Mouse (Mus musculus): ENCODE data around the gene Hprt. TPM values are rescaled to one million over a fixed set of nuclear protein-coding genes. Genes with fewer than 3 reads are reported as not detected.

Hprt gene
- polyA plus RNA-seq, 1 experiment from 2014 or later: 111 TPM

GRCm38 (mm10) chrX:53046911-53047310 is 59.0 kb downstream of the Hprt start:
- 60% methylated on average over 2 of the region's 2 CpGs for WGBS
- Histone ChIP-seq H3K9me3 (no peaks in the 10 kb centered on the region), H3K27me3 (no peaks in the 10 kb centered on the region), H3K4me1 (replicated peaks) (no peaks in the 10 kb centered on the region), H3K9ac (no peak overlapping the region), H3K36me3 (no peaks in the 10 kb centered on the region), H3K27ac (replicated peaks) (no peak overlapping the region), H3K4me2 (no peak overlapping the region), H3K4me3 (no peak overlapping the region)
- no peak for ATAC-seq (ENCODE audit: low read depth)

GRCm38 (mm10) chrX:53049196-53049595 is 61.3 kb downstream of the Hprt start:
- H3K9me3 ChIP-seq: no peaks in the 10 kb centered on the region
- no peak overlapping the region for H3K4me3 ChIP-seq
- no peak for ATAC-seq (ENCODE audit: low read depth)
- WGBS: 41% methylated on average over 4 of the region's 4 CpGs
- H3K4me2 ChIP-seq: no peak overlapping the region
- no peak overlapping the region for H3K9ac ChIP-seq
- H3K27ac ChIP-seq (replicated peaks): no peak overlapping the region
- H3K4me1 ChIP-seq (replicated peaks): 0 out of 2 replicates have a peak, but pooled peaks cover 8% of the 10 kb centered on the region
- H3K36me3 ChIP-seq: no peaks in the 10 kb centered on the region
- H3K27me3 ChIP-seq: peaks cover 10% of the 10 kb centered on the region

GRCm38 (mm10) chrX:53050353-53050752 is 62.4 kb downstream of the Hprt start:
- no peaks in the 10 kb centered on the region for H3K36me3 ChIP-seq
- H3K27ac ChIP-seq (replicated peaks): no peak overlapping the region
- 0 out of 2 replicates have a peak, but pooled peaks cover 8% of the 10 kb centered on the region for H3K4me1 ChIP-seq (replicated peaks)
- ATAC-seq (ENCODE audit: low read depth): no peak
- no peaks in the 10 kb centered on the region for H3K9me3 ChIP-seq
- peak overlapping the region; percentile 41 for H3K4me2 ChIP-seq
- H3K9ac ChIP-seq: no peak overlapping the region
- H3K27me3 ChIP-seq: peaks cover 16% of the 10 kb centered on the region
- H3K4me3 ChIP-seq: peak overlapping the region; percentile 8; the same call in 1 of the 2 replicates
- 14% methylated on average over 7 of the region's 9 CpGs for WGBS

- 15% methylated on average over 13 of the region's 13 CpGs for WGBS
- Histone ChIP-seq H3K4me2 (peak overlapping the region; percentile 20; the same call in 1 of the 2 replicates), H3K4me1 (replicated peaks) (0 out of 2 replicates have a peak, but pooled peaks cover 12% of the 10 kb centered on the region), H3K9ac (no peak overlapping the region), H3K27me3 (peaks cover 28% of the 10 kb centered on the region), H3K9me3 (no peaks in the 10 kb centered on the region), H3K4me3 (no peak overlapping the region), H3K36me3 (no peaks in the 10 kb centered on the region), H3K27ac (replicated peaks) (no peak overlapping the region)
- ATAC-seq (ENCODE audit: low read depth): no peak
Observed at GRCm38 (mm10) chrX:53052652-53053500, 64.9 kb downstream of the Hprt start.

DNA sequence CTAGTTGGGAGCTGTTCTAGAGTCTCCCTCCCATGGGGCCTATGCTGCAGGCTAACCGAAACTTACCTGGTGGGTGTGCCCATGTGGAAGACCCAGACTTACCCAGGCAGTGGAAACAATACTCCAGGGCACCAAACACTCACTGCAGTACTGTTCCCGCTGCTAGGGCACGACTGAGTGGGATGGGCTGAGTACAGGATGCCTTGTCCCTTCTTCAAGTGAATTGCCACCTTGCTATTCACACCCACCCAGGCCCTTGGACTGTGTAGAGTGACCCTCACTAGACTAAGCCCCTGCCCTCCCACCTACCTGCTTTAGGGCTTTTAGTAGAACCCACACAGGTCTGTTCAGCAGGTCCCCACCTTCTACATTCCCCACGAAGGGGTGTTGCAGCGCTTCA is 65.9 kb downstream of the Hprt start:
- H3K36me3 ChIP-seq: no peaks in the 10 kb centered on the region
- H3K27me3 ChIP-seq: peaks cover 35% of the 10 kb centered on the region
- no peak overlapping the region for H3K27ac ChIP-seq (replicated peaks)
- no peak for ATAC-seq (ENCODE audit: low read depth)
- no peak overlapping the region for H3K9ac ChIP-seq
- 67% methylated on average over 5 of the region's 5 CpGs for WGBS
- no peaks in the 10 kb centered on the region for H3K9me3 ChIP-seq
- peaks cover 12% of the 10 kb centered on the region; the same call in 1 of the 2 replicates for H3K4me1 ChIP-seq (replicated peaks)
- no peak overlapping the region for H3K4me2 ChIP-seq
- H3K4me3 ChIP-seq: no peak overlapping the region

GRCm38 (mm10) chrX:53055771-53056170 is 67.8 kb downstream of the Hprt start:
- Histone ChIP-seq H3K27ac (replicated peaks) (no peak overlapping the region), H3K36me3 (no peaks in the 10 kb centered on the region), H3K9me3 (no peaks in the 10 kb centered on the region), H3K4me1 (replicated peaks) (peaks cover 12% of the 10 kb centered on the region; the same call in 1 of the 2 replicates), H3K27me3 (peaks cover 50% of the 10 kb centered on the region), H3K4me2 (peak overlapping the region; percentile 67), H3K9ac (no peak overlapping the region; the same call in 1 of the 2 replicates), H3K4me3 (peak overlapping the region; percentile 45)
- no peak for ATAC-seq (ENCODE audit: low read depth)
- 14% methylated on average over 9 of the region's 9 CpGs for WGBS

GRCm38 (mm10) chrX:53056627-53057026 is 68.7 kb downstream of the Hprt start:
- H3K4me1 ChIP-seq (replicated peaks): peaks cover 12% of the 10 kb centered on the region; the same call in 1 of the 2 replicates
- peaks cover 58% of the 10 kb centered on the region for H3K27me3 ChIP-seq
- peak overlapping the region; percentile 71 for H3K27ac ChIP-seq (replicated peaks)
- peak overlapping the region; percentile 67 for H3K4me2 ChIP-seq
- peak overlapping the region; percentile 45 for H3K4me3 ChIP-seq
- H3K9me3 ChIP-seq: no peaks in the 10 kb centered on the region
- H3K36me3 ChIP-seq: no peaks in the 10 kb centered on the region
- H3K9ac ChIP-seq: peak overlapping the region; percentile 71
- WGBS: 12% methylated on average over 25 of the region's 33 CpGs
- peak; percentile 45 for ATAC-seq (ENCODE audit: low read depth)

DNA sequence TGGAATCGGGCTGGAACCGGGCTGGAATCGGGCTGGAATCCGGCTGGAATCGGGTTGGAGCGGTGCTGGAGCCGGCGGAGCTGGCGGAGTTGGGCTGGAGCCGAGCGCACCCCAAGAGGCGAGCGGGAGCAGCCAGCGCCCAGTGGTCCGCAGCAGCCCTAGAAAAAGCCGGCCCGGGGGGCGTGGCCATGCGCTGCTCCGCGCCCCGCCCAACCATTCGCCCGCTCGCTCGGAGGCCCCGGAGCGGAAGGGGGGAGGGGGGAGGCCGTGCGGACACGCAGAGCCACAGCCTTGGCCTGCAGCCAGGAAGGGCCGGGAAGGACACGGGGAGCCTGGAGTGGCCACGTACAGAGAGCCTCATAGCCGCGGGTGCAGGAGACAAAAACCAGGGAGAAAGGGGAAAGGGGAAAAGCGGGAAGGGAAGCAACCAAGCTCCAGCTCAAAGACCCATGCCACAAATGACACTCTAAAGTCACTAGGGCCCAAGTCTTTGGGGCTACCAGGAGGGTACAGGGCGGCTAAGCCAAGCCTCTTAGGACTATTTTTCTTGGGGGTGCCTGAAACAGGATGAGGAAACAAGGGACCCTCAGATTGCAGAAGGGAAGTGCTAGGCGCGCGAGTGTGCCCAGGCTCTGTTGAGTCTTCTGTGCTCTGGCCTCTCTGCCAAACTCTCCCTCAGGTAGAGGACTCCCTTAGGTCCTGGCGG is 69.3 kb downstream of the Hprt start:
- Histone ChIP-seq H3K4me2 (peak overlapping the region; percentile 67), H3K27me3 (peaks cover 59% of the 10 kb centered on the region), H3K36me3 (no peaks in the 10 kb centered on the region), H3K4me3 (peak overlapping the region; percentile 45), H3K9ac (peak overlapping the region; percentile 71), H3K4me1 (replicated peaks) (peaks cover 12% of the 10 kb centered on the region; the same call in 1 of the 2 replicates), H3K27ac (replicated peaks) (peak overlapping the region; percentile 71), H3K9me3 (no peaks in the 10 kb centered on the region)
- ATAC-seq (ENCODE audit: low read depth): peak; percentile 94
- 12% methylated on average over 31 of the region's 42 CpGs for WGBS

DNA sequence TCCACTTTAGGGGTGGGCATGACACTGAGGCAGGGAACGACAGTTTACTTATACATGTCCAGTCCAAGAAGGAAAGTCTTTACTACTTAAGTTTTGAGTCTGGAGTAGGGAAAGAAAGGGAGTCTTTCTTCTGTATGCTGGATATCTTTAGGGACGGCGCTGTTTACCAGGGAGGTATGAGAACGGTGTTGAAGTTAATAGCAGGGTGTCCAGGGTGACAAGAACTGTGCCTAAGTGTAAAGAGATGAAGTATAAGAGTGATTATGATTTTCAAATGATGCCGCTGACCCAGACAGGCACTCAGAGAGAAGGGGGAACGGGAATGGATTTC is 69.8 kb downstream of the Hprt start:
- peaks cover 59% of the 10 kb centered on the region for H3K27me3 ChIP-seq
- no peaks in the 10 kb centered on the region for H3K36me3 ChIP-seq
- peak overlapping the region; percentile 67 for H3K4me2 ChIP-seq
- peaks cover 6% of the 10 kb centered on the region; the same call in 1 of the 2 replicates for H3K4me1 ChIP-seq (replicated peaks)
- 0 out of 2 replicates have a peak overlapping the region, but pooled peaks have one; percentile 52 for H3K27ac ChIP-seq (replicated peaks)
- 32% methylated on average over 6 of the region's 6 CpGs for WGBS
- no peaks in the 10 kb centered on the region for H3K9me3 ChIP-seq
- H3K4me3 ChIP-seq: peak overlapping the region; percentile 45
- no peak overlapping the region for H3K9ac ChIP-seq
- ATAC-seq (ENCODE audit: low read depth): no peak

- H3K9ac ChIP-seq: no peak overlapping the region
- H3K4me1 ChIP-seq (replicated peaks): peaks cover 4% of the 10 kb centered on the region; the same call in 1 of the 2 replicates
- no peaks in the 10 kb centered on the region for H3K9me3 ChIP-seq
- H3K36me3 ChIP-seq: no peaks in the 10 kb centered on the region
- peak overlapping the region; percentile 67 for H3K4me2 ChIP-seq
- peaks cover 54% of the 10 kb centered on the region for H3K27me3 ChIP-seq
- H3K27ac ChIP-seq (replicated peaks): no peak overlapping the region
- H3K4me3 ChIP-seq: peak overlapping the region; percentile 13; the same call in 1 of the 2 replicates
- no peak for ATAC-seq (ENCODE audit: low read depth)
- WGBS: 15% methylated on average over 33 of the region's 33 CpGs
Observed at GRCm38 (mm10) chrX:53058459-53059280, 70.7 kb downstream of the Hprt start.

DNA sequence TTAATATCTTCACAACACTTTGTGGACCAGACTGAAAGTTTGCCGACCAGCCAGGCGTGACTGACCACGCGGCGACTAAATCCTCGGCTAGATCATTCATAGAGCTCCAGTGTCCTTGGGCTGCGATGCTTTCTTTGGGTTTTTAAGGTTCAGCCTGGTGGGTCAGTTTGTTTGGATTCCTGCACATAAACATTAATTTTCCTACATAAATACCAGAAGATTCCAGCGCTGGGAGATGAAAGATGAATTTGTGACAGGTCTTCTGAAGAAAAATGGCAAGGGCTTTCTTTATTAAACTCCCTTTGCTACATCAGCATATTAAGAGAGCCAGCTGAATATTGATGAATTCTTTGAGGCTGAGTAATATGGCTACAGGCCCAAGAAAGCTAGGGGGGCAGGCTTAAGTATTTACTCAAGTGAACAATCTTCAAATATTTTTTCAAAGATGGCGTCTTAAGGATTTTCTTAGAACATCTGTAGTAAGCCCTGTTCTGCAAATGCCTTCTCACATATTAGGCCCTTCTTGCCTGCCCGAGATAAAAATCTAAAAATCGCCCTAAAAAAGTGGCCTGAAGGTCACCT is 71.6 kb downstream of the Hprt start:
- WGBS: 31% methylated on average over 11 of the region's 11 CpGs
- peaks cover 4% of the 10 kb centered on the region; the same call in 1 of the 2 replicates for H3K4me1 ChIP-seq (replicated peaks)
- no peaks in the 10 kb centered on the region for H3K36me3 ChIP-seq
- H3K27me3 ChIP-seq: peaks cover 46% of the 10 kb centered on the region
- H3K27ac ChIP-seq (replicated peaks): no peak overlapping the region
- ATAC-seq (ENCODE audit: low read depth): no peak
- no peak overlapping the region for H3K4me3 ChIP-seq
- no peak overlapping the region for H3K9ac ChIP-seq
- H3K9me3 ChIP-seq: no peaks in the 10 kb centered on the region
- H3K4me2 ChIP-seq: peak overlapping the region; percentile 67; the same call in 1 of the 2 replicates

Measured in neural tube, embryonic 13.5 days (tissue).